Mouse (Mus musculus) kidney, postnatal 0 days (tissue): ENCODE measurements at regions not wholly inside any gene's neighbourhood (a gene's known extent, or its start where the extent isn't known, plus 50 kb on each side); places are given as distances from the start of the nearest gene placed in this dataset.

Source experiments
- ATAC-seq: fragments of 200-750 bp; cut with Nextera tagmentation; replicated peaks from 2 replicates; pipeline ENCODE4 v1.8.0; 2017; ENCODE audit warnings: low read depth, moderate number of reproducible peaks, moderate TSS enrichment, moderate library complexity; ENCODE audit not compliant: low FRiP score
- DNase-seq: peaks from one replicate; pipeline ENCODE4 v3.0.0-alpha.2; 2016; ENCODE audit warnings: low spot score
- H3K27ac ChIP-seq: fragments of 300-500 bp; sonication (generic); 2 replicates; pipeline ENCODE4 v1.5.1; 2014; ENCODE audit warnings: mild to moderate bottlenecking
- H3K27me3 ChIP-seq: fragments of 300-500 bp; sonication (generic); 2 replicates; pipeline ENCODE4 v1.6.1; 2014; ENCODE audit warnings: low read length, mixed read lengths; ENCODE audit not compliant: insufficient read depth
- H3K36me3 ChIP-seq: fragments of 300-500 bp; sonication (generic); 2 replicates; pipeline ENCODE4 v1.6.1; 2014; ENCODE audit warnings: low read length, mixed read lengths; ENCODE audit not compliant: insufficient read depth
- H3K4me1 ChIP-seq: fragments of 300-500 bp; sonication (generic); replicated peaks from 2 replicates; pipeline ENCODE4 v1.6.1; 2014; ENCODE audit warnings: antibody characterized with exemption, low read length, mixed read lengths; ENCODE audit not compliant: insufficient read depth
- H3K4me2 ChIP-seq: fragments of 300-500 bp; sonication (generic); 2 replicates; pipeline ENCODE4 v1.6.1; 2014; ENCODE audit warnings: mild to moderate bottlenecking, low read length, moderate library complexity, mixed read lengths
- H3K4me3 ChIP-seq: fragments of 300-500 bp; sonication (generic); replicated peaks from 2 replicates; pipeline ENCODE4 v1.5.1; 2014; ENCODE audit warnings: low read depth, low read length
- H3K9ac ChIP-seq: fragments of 300-500 bp; sonication (generic); 2 replicates; pipeline ENCODE4 v1.6.1; 2014; ENCODE audit warnings: low read depth, low read length
- H3K9me3 ChIP-seq: fragments of 300-500 bp; sonication (generic); replicated peaks from 2 replicates; pipeline ENCODE4 v1.6.1; 2016; ENCODE audit warnings: low read length, inconsistent platforms, mixed read lengths
- CTCF ChIP-seq: IDR thresholded peaks from 2 replicates; pipeline ENCODE4 v1.5.1; 2016; ENCODE audit warnings: antibody characterized with exemption, low read depth, mild to moderate bottlenecking, moderate library complexity
- WGBS: fragments of 180-500 bp; shearing (Covaris S2); extraction: QIAGEN DNeasy Blood & Tissue Kit; methylation state at CpG from one replicate; pipeline ENCODE4 v1.1.7; 2014; 5-methylcytosine and 5-hydroxymethylcytosine counted together

DNA sequence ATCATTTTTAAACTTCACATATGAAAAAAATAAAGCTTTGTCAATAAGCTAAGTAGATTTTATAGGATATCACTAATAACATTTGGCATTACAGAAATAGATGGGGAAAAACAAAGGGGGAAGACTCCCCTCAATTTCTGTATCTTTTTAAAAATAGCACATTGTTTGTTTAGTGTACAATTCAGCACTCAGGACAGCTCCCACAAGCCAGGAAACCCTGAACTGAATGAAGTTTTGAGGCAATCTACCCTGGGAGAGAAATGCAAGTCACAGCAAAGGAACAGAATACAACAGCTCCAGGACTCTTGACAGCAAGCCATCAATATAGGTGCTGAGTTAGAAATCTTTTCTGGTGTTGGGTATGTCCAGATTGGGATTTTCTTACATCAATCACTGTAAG, 556.5 kb upstream of the Sel1l start:
- no peaks in the 10 kb centered on the region for H3K27me3 ChIP-seq
- H3K9me3 ChIP-seq: no peaks in the 10 kb centered on the region
- H3K27ac ChIP-seq: no peak overlapping the region
- H3K4me1 ChIP-seq: no peaks in the 10 kb centered on the region
- no peak overlapping the region for H3K4me2 ChIP-seq
- no peak for TF ChIP-seq CTCF
- no peaks in the 10 kb centered on the region for H3K36me3 ChIP-seq
- DNase-seq (peak; percentile 56), ATAC-seq (no peak)
- H3K4me3 ChIP-seq: no peak overlapping the region
- no peak overlapping the region for H3K9ac ChIP-seq

DNA sequence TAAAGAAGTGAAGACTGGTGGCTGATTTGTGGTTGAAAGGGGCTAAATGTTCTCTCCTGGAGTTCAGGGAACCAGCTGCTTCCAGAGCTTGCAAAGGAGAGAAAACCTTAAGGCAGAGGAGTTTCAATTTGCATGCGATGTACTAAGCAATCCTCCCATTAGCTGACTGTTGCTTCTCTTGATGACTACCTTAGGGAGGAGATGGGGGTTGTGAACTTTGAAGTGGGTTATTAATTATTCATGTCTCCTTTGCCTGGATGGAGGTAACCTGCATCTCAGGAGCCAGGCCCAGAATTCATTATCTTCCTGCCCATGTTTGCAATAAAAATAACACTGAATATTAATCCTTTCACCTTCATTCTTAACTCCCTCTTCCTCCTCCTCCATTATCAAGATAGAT, 552.0 kb upstream of the Sel1l start:
- ATAC-seq (no peak), DNase-seq (no peak)
- H3K4me1 ChIP-seq: no peaks in the 10 kb centered on the region
- WGBS: 21% methylated on average over 1 of the region's 1 CpGs
- no peak for TF ChIP-seq CTCF
- H3K27me3 ChIP-seq: no peaks in the 10 kb centered on the region
- no peaks in the 10 kb centered on the region for H3K36me3 ChIP-seq
- H3K4me2 ChIP-seq: no peak overlapping the region
- H3K27ac ChIP-seq: no peak overlapping the region
- no peak overlapping the region for H3K9ac ChIP-seq
- H3K9me3 ChIP-seq: no peaks in the 10 kb centered on the region
- H3K4me3 ChIP-seq: no peak overlapping the region

DNA sequence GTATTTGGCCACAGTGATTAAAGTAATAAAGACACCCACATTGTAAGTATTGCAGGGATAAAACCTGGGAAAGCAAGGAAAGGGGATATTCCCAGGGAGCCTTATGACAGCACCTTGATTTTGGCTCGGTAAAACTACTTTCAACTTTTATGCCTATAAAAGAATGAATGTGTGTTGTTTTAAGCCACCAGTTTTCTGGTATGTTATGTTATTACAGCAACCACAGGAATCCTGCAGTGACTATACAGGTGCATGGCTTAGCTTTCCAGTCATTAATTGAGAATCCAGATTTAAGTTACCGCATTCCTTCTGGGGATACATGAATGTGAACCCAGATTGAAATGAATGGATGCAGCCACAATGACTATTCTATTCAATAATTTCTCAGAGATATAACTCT, 537.2 kb upstream of the Sel1l start:
- DNase-seq (peak; percentile 16), ATAC-seq (no peak)
- no peak overlapping the region for H3K9ac ChIP-seq
- H3K9me3 ChIP-seq: no peaks in the 10 kb centered on the region
- H3K27ac ChIP-seq: no peak overlapping the region
- no peak for TF ChIP-seq CTCF
- H3K4me3 ChIP-seq: no peak overlapping the region
- no peaks in the 10 kb centered on the region for H3K4me1 ChIP-seq
- no peak overlapping the region for H3K4me2 ChIP-seq
- no peaks in the 10 kb centered on the region for H3K27me3 ChIP-seq
- 69% methylated on average over 2 of the region's 2 CpGs for WGBS
- no peaks in the 10 kb centered on the region for H3K36me3 ChIP-seq

DNA sequence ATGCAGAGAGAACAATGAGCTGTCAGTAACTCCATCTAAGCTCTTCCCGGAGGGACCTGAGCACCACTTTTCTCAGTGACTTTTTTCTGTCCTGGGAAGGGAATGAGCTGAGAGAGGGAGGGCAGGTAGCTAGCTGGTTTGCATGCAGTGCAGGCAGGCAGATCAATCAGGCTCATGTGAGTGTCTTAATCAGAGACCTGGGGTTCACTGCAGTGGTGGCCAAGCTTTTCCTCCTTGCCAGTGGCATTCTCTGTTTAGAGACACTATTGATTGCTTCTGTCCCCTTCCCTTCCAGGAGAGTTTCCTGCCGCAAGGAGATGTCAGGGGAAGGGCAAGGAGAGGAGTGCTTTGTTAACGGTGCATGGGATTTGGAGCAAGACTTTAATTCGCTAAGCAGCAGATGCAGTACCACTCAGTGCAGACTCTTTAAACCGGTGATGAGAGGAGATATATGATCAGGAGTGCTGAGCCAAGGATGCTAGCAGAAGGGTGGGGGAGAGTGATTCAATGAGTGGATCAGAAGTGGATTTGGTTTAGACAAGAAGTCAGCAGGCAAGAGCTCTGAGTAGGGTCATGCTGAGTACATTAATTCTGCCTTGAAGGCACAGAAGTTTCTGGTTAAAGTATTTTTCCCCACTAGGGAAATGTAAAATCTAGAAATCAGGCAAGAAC, 535.4 kb upstream of the Sel1l start:
- Histone ChIP-seq H3K4me3 (no peak overlapping the region), H3K9me3 (no peaks in the 10 kb centered on the region), H3K9ac (no peak overlapping the region), H3K27me3 (no peaks in the 10 kb centered on the region), H3K27ac (no peak overlapping the region), H3K4me1 (no peaks in the 10 kb centered on the region), H3K4me2 (no peak overlapping the region), H3K36me3 (no peaks in the 10 kb centered on the region)
- DNase-seq (no peak), ATAC-seq (no peak)
- TF ChIP-seq CTCF: no peak
- 27% methylated on average over 5 of the region's 5 CpGs for WGBS

DNA sequence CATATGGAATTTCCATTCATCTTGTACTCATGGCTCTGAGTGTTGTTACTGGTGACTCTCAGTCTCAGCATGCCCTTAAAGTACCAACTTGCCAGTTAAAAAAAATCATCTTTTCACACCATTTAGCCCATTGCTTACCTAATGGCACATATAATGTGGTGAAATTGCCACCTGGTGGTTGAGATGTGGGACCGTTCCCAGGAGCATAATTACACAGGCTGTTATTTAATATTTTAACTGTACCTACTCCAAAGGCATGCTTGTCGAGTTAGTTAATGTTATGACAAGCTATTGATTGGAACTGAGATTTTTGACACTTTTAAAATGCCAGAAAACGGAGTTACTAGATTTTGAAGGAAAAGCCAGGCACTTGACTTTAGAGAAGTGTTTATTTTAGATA, 530.2 kb upstream of the Sel1l start:
- Histone ChIP-seq H3K27ac (no peak overlapping the region), H3K36me3 (no peaks in the 10 kb centered on the region), H3K9ac (no peak overlapping the region), H3K27me3 (no peaks in the 10 kb centered on the region), H3K4me2 (no peak overlapping the region), H3K4me1 (no peaks in the 10 kb centered on the region), H3K9me3 (no peaks in the 10 kb centered on the region), H3K4me3 (no peak overlapping the region)
- peak; percentile 7 for DNase-seq
- ATAC-seq: no peak
- peak; percentile 55 for TF ChIP-seq CTCF
- 52% methylated on average over 3 of the region's 3 CpGs for WGBS

DNA sequence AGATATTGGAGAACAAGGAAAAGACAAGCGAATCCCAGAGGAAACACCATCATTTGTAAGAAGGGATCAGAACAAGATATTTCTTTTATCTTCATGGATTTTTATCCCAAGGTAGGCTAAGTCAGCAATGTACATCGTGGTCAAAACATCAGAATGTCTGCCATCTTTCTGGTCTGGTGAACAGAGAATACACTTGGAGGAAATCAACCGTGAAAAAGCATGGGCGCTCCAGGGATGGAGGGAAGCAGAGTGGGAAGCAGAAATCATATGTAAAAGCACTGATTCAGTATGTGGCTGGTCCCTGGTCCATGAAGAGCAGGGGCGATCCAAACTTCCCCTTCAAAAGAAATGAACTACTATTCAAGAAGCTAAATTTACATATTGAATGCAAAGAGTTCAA, 517.0 kb upstream of the Sel1l start:
- H3K4me3 ChIP-seq: no peak overlapping the region
- no peak overlapping the region for H3K9ac ChIP-seq
- no peaks in the 10 kb centered on the region for H3K4me1 ChIP-seq
- TF ChIP-seq CTCF: no peak
- H3K9me3 ChIP-seq: no peaks in the 10 kb centered on the region
- DNase-seq (no peak), ATAC-seq (no peak)
- no peaks in the 10 kb centered on the region for H3K27me3 ChIP-seq
- no peaks in the 10 kb centered on the region for H3K36me3 ChIP-seq
- no peak overlapping the region for H3K27ac ChIP-seq
- no peak overlapping the region for H3K4me2 ChIP-seq
- 68% methylated on average over 5 of the region's 5 CpGs for WGBS
